Mouse (Mus musculus) liver, adult 2 months (tissue): Measurements from ENCODE around the gene Fcna. TPM values are rescaled to one million over a fixed set of nuclear protein-coding genes. Genes with fewer than 3 reads are reported as not detected.

ENCODE experiments used
- DNase-seq: peaks from one replicate; pipeline ENCODE4 v3.0.0-alpha.2; 2011; ENCODE audit warnings: low read depth, low spot score; ENCODE audit errors: extremely low read depth
- H3K27ac ChIP-seq: fragments of 200-500 bp; replicated peaks from 2 replicates; pipeline ENCODE4 v1.5.1; 2012; ENCODE audit warnings: low read depth, mild to moderate bottlenecking, control low read depth, inconsistent platforms, low read length; ENCODE audit not compliant: insufficient read depth
- H3K27me3 ChIP-seq: fragments of 200-500 bp; 2 replicates; pipeline ENCODE4 v1.6.1; 2012; ENCODE audit warnings: mild to moderate bottlenecking, moderate library complexity, low read length, inconsistent platforms; ENCODE audit not compliant: control insufficient read depth, insufficient read depth
- H3K36me3 ChIP-seq: fragments of 200-500 bp; 2 replicates; pipeline ENCODE4 v1.6.1; 2012; ENCODE audit warnings: low read length, inconsistent platforms; ENCODE audit not compliant: control insufficient read depth, insufficient read depth
- H3K4me1 ChIP-seq: fragments of 200-500 bp; 2 replicates; pipeline ENCODE4 v1.6.1; 2011; ENCODE audit warnings: low read length; ENCODE audit not compliant: control insufficient read depth, insufficient read depth
- H3K4me3 ChIP-seq: fragments of 200-500 bp; 2 replicates; pipeline ENCODE4 v1.5.1; 2011; ENCODE audit warnings: low read depth, mild to moderate bottlenecking, control low read depth, low read length, moderate library complexity; ENCODE audit not compliant: insufficient read depth
- H3K79me2 ChIP-seq: fragments of 200-500 bp; 2 replicates; pipeline ENCODE4 v1.6.1; 2012; ENCODE audit warnings: inconsistent platforms, mild to moderate bottlenecking, low read length, moderate library complexity; ENCODE audit not compliant: control insufficient read depth, insufficient read depth
- H3K9ac ChIP-seq: fragments of 200-500 bp; 2 replicates; pipeline ENCODE4 v1.6.1; 2012; ENCODE audit warnings: low read depth, mild to moderate bottlenecking, control low read depth, inconsistent platforms, low read length
- CTCF ChIP-seq: fragments of 200-500 bp; IDR thresholded peaks from 2 replicates; pipeline ENCODE4 v1.5.1; 2011; ENCODE audit warnings: low read depth, low read length, control low read depth
- POLR2A ChIP-seq: fragments of 200-500 bp; IDR thresholded peaks from 2 replicates; pipeline ENCODE4 v1.6.1; 2011; ENCODE audit warnings: low read length, control low read depth; ENCODE audit not compliant: insufficient read depth; ENCODE audit errors: extremely low read depth
- WGBS: fragments of 180-500 bp; shearing (Covaris S2); methylation state at CpG from one replicate; pipeline ENCODE4 v1.1.7; 2018; 5-methylcytosine and 5-hydroxymethylcytosine counted together
- polyA plus RNA-seq: library from polyadenylated mRNA; depleted of rRNA; stranded (reverse); fragments of >200 nt; gene quantifications from 2 replicates; pipeline ENCODE4 v1.2.3, GENCODE M21; 2012
- total RNA-seq: library from RNA; depleted of rRNA; stranded (reverse); fragments of >200 nt; gene quantifications from 2 replicates; pipeline ENCODE4 v1.2.3, GENCODE M21; 2014

Gene Fcna
- total and polyA plus RNA-seq, 2 experiments = 36.5 to 63.2 TPM

DNA sequence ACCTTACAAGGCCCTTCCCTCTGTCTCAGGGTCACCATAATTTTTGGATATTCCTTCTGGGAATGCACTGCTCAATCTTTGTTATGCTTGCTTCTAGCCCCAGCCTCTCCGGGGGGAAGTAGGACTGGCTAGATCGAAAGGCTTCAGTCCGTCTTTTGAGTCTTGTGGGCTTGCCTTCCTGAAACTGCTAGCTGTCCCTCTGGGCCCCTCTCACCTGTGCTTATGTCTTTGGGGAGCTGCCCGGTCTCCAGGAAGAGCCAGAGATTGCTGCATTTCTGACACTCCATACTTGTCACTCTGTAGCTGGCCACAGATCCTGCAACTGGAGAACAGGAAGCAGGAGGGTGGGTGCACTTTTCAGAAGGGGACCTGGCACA lies 7.0 kb downstream of the Fcna start:
- TF ChIP-seq POLR2A (no peak), CTCF (no peak)
- Histone ChIP-seq H3K9ac (0 out of 2 replicates have a peak overlapping the region, but pooled peaks have one; percentile 10), H3K27ac (no peak overlapping the region), H3K79me2 (no peaks in the 10 kb centered on the region), H3K4me3 (no peak overlapping the region), H3K36me3 (peaks cover 2% of the 10 kb centered on the region; the same call in 1 of the 2 replicates), H3K4me1 (no peaks in the 10 kb centered on the region), H3K27me3 (no peaks in the 10 kb centered on the region)
- WGBS = 86% methylated on average over 4 of the region's 4 CpGs
- no peak for DNase-seq

DNA sequence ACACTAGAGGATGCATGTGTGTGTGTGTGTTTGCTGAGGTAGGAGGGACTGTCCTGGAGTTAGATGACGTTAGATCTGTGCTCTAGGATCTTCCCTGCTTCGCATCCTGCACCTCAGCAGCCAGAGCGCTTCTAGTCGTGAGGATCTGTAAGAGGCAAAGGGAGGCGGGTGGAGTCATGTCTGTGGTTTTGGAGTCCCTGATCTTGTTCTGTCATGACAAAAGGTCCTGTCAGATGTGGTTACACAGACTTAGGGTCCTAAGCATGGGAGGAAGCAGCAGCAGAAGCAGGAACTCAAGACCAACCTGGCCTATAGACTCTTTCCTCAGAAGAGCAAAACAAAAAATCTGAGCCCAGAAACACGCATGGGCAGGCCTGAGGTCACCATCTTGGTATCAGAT lies 7.4 kb downstream of the Fcna start:
- Histone ChIP-seq H3K79me2 (no peaks in the 10 kb centered on the region), H3K9ac (no peak overlapping the region), H3K4me3 (no peak overlapping the region), H3K4me1 (no peaks in the 10 kb centered on the region), H3K27me3 (no peaks in the 10 kb centered on the region), H3K27ac (no peak overlapping the region), H3K36me3 (peaks cover 2% of the 10 kb centered on the region; the same call in 1 of the 2 replicates)
- DNase-seq = no peak
- 87% methylated on average over 6 of the region's 6 CpGs for WGBS
- TF ChIP-seq CTCF = no peak
- TF ChIP-seq POLR2A = no peak

DNA sequence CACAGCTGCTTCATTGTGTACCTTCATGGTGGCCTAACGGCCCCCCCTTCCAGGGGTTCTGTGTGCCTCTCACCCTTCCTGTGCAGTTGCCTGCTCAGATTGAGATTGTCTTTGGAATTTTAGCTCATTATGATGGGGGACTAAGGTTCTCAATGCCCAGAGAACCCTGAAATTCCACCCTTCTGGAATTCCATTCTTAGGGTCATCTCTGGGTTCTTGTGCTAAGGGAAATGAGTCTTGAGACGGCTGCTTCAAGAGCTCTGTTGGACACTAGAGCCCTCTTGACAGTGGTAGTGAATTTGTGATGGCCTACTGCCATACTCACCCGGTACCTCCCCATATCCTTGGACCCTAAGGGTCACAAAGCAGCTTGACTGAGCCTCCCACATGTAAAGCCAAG lies 10.3 kb downstream of the Fcna start, which contains the start of gene Ccdc183:
Gene Ccdc183 (minus strand): TSS at position 101 of the 400 bp plus-strand sequence.
- no peak within 1 kb of the TSS for H3K27ac ChIP-seq
- H3K36me3 ChIP-seq = peaks cover 2% of the 10 kb centered on the region; the same call in 1 of the 2 replicates
- H3K9ac ChIP-seq = no peak within 1 kb of the TSS
- WGBS = 91% methylated on average over 3 of the region's 3 CpGs
- H3K79me2 ChIP-seq = no peaks in the 10 kb centered on the region
- H3K4me3 ChIP-seq = no peak within 1 kb of the TSS
- H3K4me1 ChIP-seq = no peaks in the 10 kb centered on the region
- TF ChIP-seq CTCF (no peak), POLR2A (no peak)
- no peaks in the 10 kb centered on the region for H3K27me3 ChIP-seq
- no peak for DNase-seq

DNA sequence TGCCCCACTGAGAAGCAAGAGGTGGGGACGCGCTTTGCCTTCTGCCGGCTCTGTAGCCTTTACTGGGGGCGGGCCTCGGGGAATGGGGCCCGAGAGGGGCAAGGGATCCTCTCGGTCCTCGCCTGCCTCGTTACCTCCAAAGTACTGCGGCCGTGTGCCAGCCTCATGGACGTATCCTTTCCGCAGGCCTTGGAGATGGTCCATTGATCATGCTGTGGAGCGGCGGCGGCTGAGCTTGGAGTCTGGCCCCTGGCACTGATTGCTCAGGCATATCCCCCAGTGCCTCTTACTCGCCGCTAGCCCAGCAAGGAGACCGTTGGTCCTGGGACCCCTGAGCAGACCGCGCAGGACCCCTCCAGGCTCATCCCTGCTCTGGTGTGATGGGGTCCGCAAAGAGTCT lies 11.4 kb downstream of the Fcna start:
- no peak for TF ChIP-seq POLR2A
- TF ChIP-seq CTCF = no peak
- no peaks in the 10 kb centered on the region for H3K79me2 ChIP-seq
- H3K36me3 ChIP-seq = peaks cover 2% of the 10 kb centered on the region; the same call in 1 of the 2 replicates
- H3K4me3 ChIP-seq = no peak overlapping the region
- no peak for DNase-seq
- 23% methylated on average over 22 of the region's 22 CpGs for WGBS
- no peak overlapping the region for H3K27ac ChIP-seq
- no peaks in the 10 kb centered on the region for H3K4me1 ChIP-seq
- no peak overlapping the region for H3K9ac ChIP-seq
- no peaks in the 10 kb centered on the region for H3K27me3 ChIP-seq

DNA sequence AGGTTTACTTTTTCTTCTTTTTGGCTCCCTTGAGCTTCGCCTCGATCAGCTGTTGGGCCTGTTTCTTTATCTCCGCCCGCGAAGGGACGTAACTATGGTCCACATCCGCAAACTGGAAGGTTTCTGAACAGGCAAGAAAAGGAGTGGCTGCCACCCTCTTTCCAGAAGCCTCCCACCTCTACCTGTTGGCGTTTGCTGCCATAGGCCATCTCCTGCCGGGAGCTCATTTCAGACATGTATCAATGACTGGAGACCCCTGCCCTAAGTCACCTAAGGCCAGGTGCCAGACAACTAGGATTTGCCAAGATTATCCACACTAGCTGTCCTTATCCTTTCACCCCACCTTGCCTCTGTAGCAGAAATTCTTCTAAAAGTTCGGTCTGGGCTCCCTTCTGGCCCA lies 19.2 kb downstream of the Fcna start:
- Histone ChIP-seq H3K79me2 (peaks cover 20% of the 10 kb centered on the region; the same call in 1 of the 2 replicates), H3K4me3 (peak overlapping the region; percentile 97; the same call in 1 of the 2 replicates), H3K4me1 (peaks cover 11% of the 10 kb centered on the region; the same call in 1 of the 2 replicates), H3K36me3 (no peaks in the 10 kb centered on the region), H3K27me3 (no peaks in the 10 kb centered on the region), H3K27ac (no peak overlapping the region), H3K9ac (no peak overlapping the region)
- 61% methylated on average over 10 of the region's 10 CpGs for WGBS
- no peak for DNase-seq
- no peak for TF ChIP-seq CTCF
- no peak for TF ChIP-seq POLR2A
